Mouse (Mus musculus): ENCODE measurements around the gene Zfp60.

DNA sequence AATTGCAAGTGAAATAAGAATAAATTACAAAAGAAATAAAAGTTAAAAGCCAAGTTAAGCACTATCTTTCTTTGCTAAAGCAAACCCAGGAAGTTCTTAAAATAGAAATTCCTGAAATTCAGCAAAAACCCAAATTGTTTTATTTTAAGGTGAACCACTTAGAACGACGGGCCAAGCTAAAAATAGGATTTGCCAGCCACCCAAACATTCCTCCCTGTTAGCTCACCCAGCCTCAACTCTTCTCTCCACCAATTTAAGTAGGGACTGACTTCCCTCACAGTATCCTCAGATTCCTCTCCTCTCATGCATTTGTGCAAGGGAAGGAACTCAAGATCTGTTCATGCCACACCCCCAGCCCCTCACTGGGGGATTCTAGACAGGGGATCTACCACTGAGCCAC, 48.0 kb upstream of the Zfp60 start:
- no peak for TF ChIP-seq POLR2A (IDR thresholded peaks at IDR 0.05; ENCODE audit: insufficient read length, low read depth)
- no peak for TF ChIP-seq USF1 (IDR thresholded peaks at IDR 0.05; ENCODE audit: low read depth)
- TF ChIP-seq TCF12 (IDR thresholded peaks at IDR 0.05; ENCODE audit: insufficient read depth, poor library complexity, severe bottlenecking): no peak
- TF ChIP-seq E2F4 (IDR thresholded peaks at IDR 0.05; ENCODE audit: insufficient read depth): no peak
- no peak for TF ChIP-seq SRF (IDR thresholded peaks at IDR 0.05; ENCODE audit: control insufficient read depth, insufficient read length, low read depth)
- no peak for TF ChIP-seq MYOG (IDR thresholded peaks at IDR 0.05; ENCODE audit: control insufficient read depth in 1 of 3, insufficient read depth in 1 of 3, insufficient read length in 2 of 3, low read depth in 2 of 3)
- TF ChIP-seq MAX (IDR thresholded peaks at IDR 0.05; ENCODE audit: low read depth): no peak
- TF ChIP-seq POLR2AphosphoS2 (IDR thresholded peaks at IDR 0.05; ENCODE audit: insufficient read length, low read depth): no peak

Data from myocyte (in vitro differentiated cells).